Mouse (Mus musculus): ENCODE measurements around the gene Fbxl20.
"Not testable (repeated sequence)": the region's sequence is repeated elsewhere in the genome, so short reads cannot be mapped to it uniquely, and the experiment has no call there.

Fbxl20 gene

GRCm38 (mm10) chr11:98149786-98150624, at the start of gene Fbxl20:
Fbxl20 (minus strand) TSS chr11:98150403.
- DNase-seq, result peak; percentile 96 to 98

GRCm38 (mm10) chr11:98192901-98193805, 43.0 kb upstream of the Fbxl20 start, which contains the start of gene Med1:
Med1 (minus strand) TSS chr11:98193293.
- DNase-seq, result peak; percentile 95 to 96

- no peak for DNase-seq
These were observed 40.6 kb upstream of the Fbxl20 start for GRCm38 (mm10) chr11:98190820-98191219.

GRCm38 (mm10) chr11:98187640-98188395, 37.6 kb upstream of the Fbxl20 start:
- no peak for DNase-seq

GRCm38 (mm10) chr11:98182149-98182548, 31.9 kb upstream of the Fbxl20 start:
- DNase-seq, result not testable (repeated sequence)

- no peak for DNase-seq
These were observed 18.2 kb upstream of the Fbxl20 start for GRCm38 (mm10) chr11:98168400-98168799.

- DNase-seq, result no peak
These were observed 4.9 kb upstream of the Fbxl20 start for GRCm38 (mm10) chr11:98155094-98155493.

GRCm38 (mm10) chr11:98150625-98151156, 488 bp upstream of the Fbxl20 start:
- DNase-seq, result no peak

- peak; percentile 98 for DNase-seq
These were observed 876 bp downstream of the Fbxl20 start for GRCm38 (mm10) chr11:98149304-98149750.

- DNase-seq, result peak; percentile 73
These were observed 1.5 kb downstream of the Fbxl20 start for GRCm38 (mm10) chr11:98148551-98149301.

GRCm38 (mm10) chr11:98145856-98146255, 4.3 kb downstream of the Fbxl20 start:
- DNase-seq, result no peak

GRCm38 (mm10) chr11:98142545-98142944, 7.7 kb downstream of the Fbxl20 start:
- no peak for DNase-seq

GRCm38 (mm10) chr11:98138894-98139293, 11.3 kb downstream of the Fbxl20 start:
- no peak for DNase-seq

- DNase-seq, result no peak
These were observed 12.4 kb downstream of the Fbxl20 start for GRCm38 (mm10) chr11:98137836-98138235.

- DNase-seq, result no peak
These were observed 15.3 kb downstream of the Fbxl20 start for GRCm38 (mm10) chr11:98134951-98135350.

- DNase-seq, result no peak
These were observed 26.8 kb downstream of the Fbxl20 start for GRCm38 (mm10) chr11:98123424-98123823.

- no peak for DNase-seq
These were observed 35.8 kb downstream of the Fbxl20 start for GRCm38 (mm10) chr11:98114363-98114762.

- no peak for DNase-seq
These were observed 36.7 kb downstream of the Fbxl20 start for GRCm38 (mm10) chr11:98113504-98113903.

- no peak for DNase-seq
These were observed 40.5 kb downstream of the Fbxl20 start for GRCm38 (mm10) chr11:98109706-98110105.

- no peak for DNase-seq
These were observed 48.9 kb downstream of the Fbxl20 start for GRCm38 (mm10) chr11:98101332-98101731.

GRCm38 (mm10) chr11:98090583-98090982, 59.6 kb downstream of the Fbxl20 start:
- peak; percentile 66 to 67 for DNase-seq

Data from cerebellum, postnatal 10 days (tissue).